Mouse (Mus musculus) cerebellum, adult 2 months (tissue): ENCODE data around the gene Dcaf5.

Source experiments
- CTCF ChIP-seq: fragments of 200-500 bp; IDR thresholded peaks from 2 replicates; pipeline ENCODE4 v1.5.1; 2011; ENCODE audit warnings: low read depth, mild to moderate bottlenecking, control low read depth, low read length, moderate library complexity, borderline replicate concordance; ENCODE audit not compliant: insufficient read depth
- POLR2A ChIP-seq: fragments of 200-500 bp; IDR thresholded peaks from 2 replicates; pipeline ENCODE4 v1.6.1; 2011; ENCODE audit warnings: low read length, control low read depth, borderline replicate concordance; ENCODE audit not compliant: insufficient read depth

DNA sequence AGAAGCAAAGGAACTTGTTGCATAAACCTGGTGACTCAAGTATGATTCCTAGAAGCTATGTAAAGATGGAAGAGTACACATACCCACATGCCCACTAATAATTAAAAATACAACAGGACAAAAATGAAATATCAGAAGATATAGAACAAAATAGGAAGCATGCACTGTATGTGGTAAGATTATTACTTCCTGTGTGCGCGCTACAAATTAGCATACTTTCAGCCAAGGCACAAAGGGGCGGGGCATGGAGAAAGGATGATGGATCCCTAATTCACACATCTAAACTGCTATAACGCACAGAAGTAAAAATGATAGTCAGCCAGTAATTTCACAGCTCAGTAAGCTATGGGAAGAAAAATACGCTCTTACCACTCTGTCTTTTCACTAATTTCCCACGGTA, 32.3 kb downstream of the Dcaf5 start:
- TF ChIP-seq CTCF (no peak), POLR2A (no peak)
